In the genomic region with DNA sequence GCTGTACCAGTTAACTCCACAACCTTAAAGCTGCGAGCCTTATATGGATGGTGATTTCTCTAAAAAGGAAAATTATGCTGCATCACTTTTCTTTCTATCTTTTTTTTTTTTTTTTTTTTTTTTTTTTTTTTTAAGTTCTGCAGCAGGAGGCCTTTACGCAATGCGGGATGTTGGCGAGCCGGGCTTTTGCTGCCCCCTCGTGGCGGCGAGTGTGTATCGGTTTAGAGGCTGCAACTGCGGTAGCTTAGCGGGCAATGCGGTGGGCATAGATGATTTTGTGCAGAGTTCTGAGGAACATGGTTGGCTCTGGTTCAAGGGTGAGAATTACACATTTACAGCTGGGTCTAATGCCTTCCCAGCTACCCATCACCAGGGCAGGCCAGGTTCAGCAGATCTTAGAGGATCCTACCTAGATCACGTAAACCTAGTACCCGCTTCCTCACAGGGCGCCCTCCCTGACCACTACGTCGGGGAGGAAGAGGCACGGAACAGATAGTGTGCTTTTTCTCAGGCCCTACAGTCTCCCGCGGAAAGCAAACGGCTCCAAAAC, we compare ENCODE assay signal across 8 mouse cellular contexts. TPM values are rescaled to one million over a fixed set of nuclear protein-coding genes. Genes with fewer than 3 reads are reported as not detected.
A peak's percentile ranks its signal among the peaks of the same experiment; 100 is the strongest.
DNase-seq lines count a peak whose midpoint lies in the region; ATAC-seq lines count a peak whose summit lies in the region.

No protein-coding gene starts in this region.

- H3K9ac ChIP-seq in intestine, embryonic 15.5 days = no peak overlapping the region
- H3K9ac ChIP-seq in midbrain, embryonic 11.5 days (ENCODE audit: low read length) = no peak overlapping the region

- no peak overlapping the region for H3K4me3 ChIP-seq in intestine, embryonic 15.5 days (replicated peaks)
- H3K4me3 ChIP-seq in midbrain, embryonic 11.5 days (ENCODE audit: low read depth, low read length) = no peak overlapping the region

- H3K36me3 ChIP-seq in intestine, embryonic 15.5 days = no peaks in the 10 kb centered on the region
- H3K36me3 ChIP-seq in midbrain, embryonic 11.5 days (ENCODE audit: control insufficient read depth, insufficient read depth, low read length) = no peaks in the 10 kb centered on the region

- H3K4me1 ChIP-seq in intestine, embryonic 15.5 days (replicated peaks) = no peaks in the 10 kb centered on the region
- peaks cover 10% of the 10 kb centered on the region for H3K4me1 ChIP-seq in midbrain, embryonic 11.5 days (ENCODE audit: control insufficient read depth, insufficient read depth, low read length)

- ATAC-seq in intestine, embryonic 15.5 days = peak; percentile 82
- peak; percentile 70 for ATAC-seq in midbrain, embryonic 11.5 days (ENCODE audit: low FRiP score)

- 17% methylated on average over 21 of the region's 21 CpGs for WGBS in intestine, embryonic 15.5 days
- WGBS in midbrain, embryonic 11.5 days = 20% methylated on average over 21 of the region's 21 CpGs

- DNase-seq in adrenal gland, adult 8-10 months = peak; percentile 61
- DNase-seq in embryo, embryonic 11.5 days (ENCODE audit: low read depth, low spot score) = peak; percentile 72
- peak; percentile 79 to 80 for DNase-seq in gastrocnemius, postnatal 36 days
- peak; percentile 84 to 90 for DNase-seq in left cerebral cortex, postnatal 36 days (ENCODE audit: low spot score in 2 of 2)
- peak; percentile 98 for DNase-seq in midbrain, embryonic 11.5 days (ENCODE audit: low spot score, missing footprints)
- DNase-seq in right cerebral cortex, postnatal 36 days (ENCODE audit: low spot score in 2 of 2) = peak; percentile 78
- DNase-seq in urinary bladder, postnatal 4 days (ENCODE audit: low spot score in 2 of 2) = peak; percentile 74 to 90

- H3K27me3 ChIP-seq in intestine, embryonic 15.5 days (replicated peaks) = no peaks in the 10 kb centered on the region
- H3K27me3 ChIP-seq in midbrain, embryonic 11.5 days (ENCODE audit: control insufficient read depth, insufficient read depth, low read length) = no peaks in the 10 kb centered on the region

- no peaks in the 10 kb centered on the region for H3K9me3 ChIP-seq in intestine, embryonic 15.5 days
- no peaks in the 10 kb centered on the region for H3K9me3 ChIP-seq in midbrain, embryonic 11.5 days (ENCODE audit: control insufficient read depth, low read length)

- no peak overlapping the region for H3K27ac ChIP-seq in intestine, embryonic 15.5 days
- no peak overlapping the region for H3K27ac ChIP-seq in midbrain, embryonic 11.5 days (ENCODE audit: low read depth, low read length)

- H3K4me2 ChIP-seq in intestine, embryonic 15.5 days (replicated peaks) = peak overlapping the region; percentile 17; the same call in 1 of the 2 replicates
- H3K4me2 ChIP-seq in midbrain, embryonic 11.5 days = no peak overlapping the region

- intact Hi-C loops in gastrocnemius, postnatal 36 days (cut with DNase I) = loop anchor here (2.0 to 5.0 kb wide), 3 partner anchors 218 to 804 kb away; no protein-coding TSS in a partner anchor
- intact Hi-C loops in left cerebral cortex, postnatal 36 days (cut with DNase I) = loop anchor here (1.0 to 10.0 kb wide), 4 partner anchors 111 to 663 kb away; a partner anchor contains a TSS

RNA-seq across cellular contexts. Expression of a gene that starts 40.1 kb away (rescaled TPM):
- total RNA-seq in adrenal gland, adult 8-10 months (2022) = not detected
- not detected for total RNA-seq in gastrocnemius, postnatal 36 days (2021)
- polyA plus RNA-seq in intestine, embryonic 15.5 days (2015; fragmentation: Nextera tagmentation; extraction: Ambion mirVana) = not detected in 2 replicates
- not detected for total RNA-seq in left cerebral cortex, postnatal 36 days (2021)
- polyA plus RNA-seq in midbrain, embryonic 11.5 days (2014; fragmentation: Nextera tagmentation; extraction: Ambion mirVana) = not detected in 2 replicates
